Mouse (Mus musculus): ENCODE measurements around the gene Spns1. TPM values are rescaled to one million over a fixed set of nuclear protein-coding genes. Genes with fewer than 3 reads are reported as not detected.
"Not testable (repeated sequence)": the region's sequence is repeated elsewhere in the genome, so short reads cannot be mapped to it uniquely, and the experiment has no call there.

Gene Spns1
- polyA plus RNA-seq, 1 experiment, result 74.6 TPM

DNA sequence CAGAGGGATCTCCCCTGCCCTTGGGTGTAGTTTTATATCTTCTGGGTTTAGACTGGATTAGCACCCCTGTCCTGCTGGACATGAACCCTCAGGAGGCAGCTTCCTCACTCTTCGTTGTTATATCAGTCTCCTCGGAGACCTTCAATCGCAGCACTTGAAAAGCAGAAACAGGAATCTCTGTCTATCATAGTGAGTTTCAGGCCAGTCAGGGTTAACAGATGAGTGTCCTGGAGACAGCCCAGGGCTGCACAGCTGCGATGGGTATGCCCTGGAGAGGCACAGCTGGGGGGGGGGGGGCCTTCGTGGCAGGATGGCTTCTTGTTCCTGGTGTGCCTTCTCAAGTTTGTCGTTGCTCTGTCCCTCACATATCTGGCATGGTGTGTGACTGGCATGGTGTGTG, 36.4 kb downstream of the Spns1 start:
- Histone ChIP-seq H3K27me3 (replicated peaks) (no peaks in the 10 kb centered on the region), H3K9me3 (no peaks in the 10 kb centered on the region), H3K4me3 (replicated peaks) (peak overlapping the region; percentile 10), H3K36me3 (replicated peaks; ENCODE audit: low read length) (no peaks in the 10 kb centered on the region), H3K4me1 (peaks cover 59% of the 10 kb centered on the region)
- TF ChIP-seq FLI1 (IDR thresholded peaks at IDR 0.05; ENCODE audit: low read length) (no peak), GATA1 (IDR thresholded peaks at IDR 0.05; ENCODE audit: borderline replicate concordance, low read length) (no peak)

DNA sequence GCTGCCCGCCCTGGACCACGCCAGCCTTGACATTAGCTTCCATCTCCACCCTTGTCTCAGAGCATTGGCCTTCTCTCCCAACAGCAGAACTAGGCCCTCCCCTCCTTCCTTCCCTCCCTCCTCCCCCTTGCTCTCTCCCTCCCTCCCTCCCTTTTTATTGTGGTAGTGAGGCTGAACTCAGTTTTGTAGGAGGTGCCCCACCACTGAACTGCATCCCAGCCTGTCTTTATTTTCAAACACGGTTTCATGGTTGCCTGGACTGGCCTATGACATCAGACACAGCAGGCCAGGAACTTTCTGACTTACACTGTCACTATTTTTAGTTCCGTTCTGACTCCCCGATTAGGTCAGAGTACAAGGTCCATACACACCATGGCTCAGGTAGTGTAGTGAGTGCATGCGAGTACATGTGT, 37.0 kb downstream of the Spns1 start:
- TF ChIP-seq FLI1 (IDR thresholded peaks at IDR 0.05; ENCODE audit: low read length) (no peak), GATA1 (IDR thresholded peaks at IDR 0.05; ENCODE audit: borderline replicate concordance, low read length) (no peak)
- H3K4me3 ChIP-seq (replicated peaks), result peak overlapping the region; percentile 68
- H3K4me1 ChIP-seq, result peaks cover 55% of the 10 kb centered on the region
- no peaks in the 10 kb centered on the region for H3K36me3 ChIP-seq (replicated peaks; ENCODE audit: low read length)
- H3K27me3 ChIP-seq (replicated peaks), result no peaks in the 10 kb centered on the region
- no peaks in the 10 kb centered on the region for H3K9me3 ChIP-seq

DNA sequence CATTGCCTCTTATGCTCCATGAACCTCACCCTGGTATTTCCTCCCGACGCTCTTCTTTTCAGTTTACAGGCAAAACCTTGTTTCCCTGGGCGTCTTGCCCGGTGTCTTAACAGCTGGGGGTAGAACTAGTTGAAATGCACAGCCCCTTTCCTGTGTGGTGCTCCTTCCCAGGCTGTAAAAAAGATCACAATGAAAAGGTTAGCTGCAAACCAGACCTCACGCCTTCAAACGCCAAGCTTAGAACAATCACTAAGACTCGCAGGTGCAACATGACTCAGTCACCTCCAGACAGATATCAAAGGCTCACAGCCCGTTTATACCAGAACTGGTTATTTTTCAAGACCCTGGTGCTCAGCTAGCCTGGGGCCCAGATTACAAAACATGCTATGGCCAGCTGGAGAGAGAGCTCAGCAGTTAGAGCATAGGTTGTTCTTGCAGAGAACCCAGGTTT, 37.7 kb downstream of the Spns1 start:
- Histone ChIP-seq H3K4me3 (replicated peaks) (no peak overlapping the region), H3K36me3 (replicated peaks; ENCODE audit: low read length) (no peaks in the 10 kb centered on the region), H3K27me3 (replicated peaks) (no peaks in the 10 kb centered on the region), H3K4me1 (peaks cover 48% of the 10 kb centered on the region), H3K9me3 (no peaks in the 10 kb centered on the region)
- TF ChIP-seq GATA1 (IDR thresholded peaks at IDR 0.05; ENCODE audit: borderline replicate concordance, low read length), result no peak
- no peak for TF ChIP-seq FLI1 (IDR thresholded peaks at IDR 0.05; ENCODE audit: low read length)

DNA sequence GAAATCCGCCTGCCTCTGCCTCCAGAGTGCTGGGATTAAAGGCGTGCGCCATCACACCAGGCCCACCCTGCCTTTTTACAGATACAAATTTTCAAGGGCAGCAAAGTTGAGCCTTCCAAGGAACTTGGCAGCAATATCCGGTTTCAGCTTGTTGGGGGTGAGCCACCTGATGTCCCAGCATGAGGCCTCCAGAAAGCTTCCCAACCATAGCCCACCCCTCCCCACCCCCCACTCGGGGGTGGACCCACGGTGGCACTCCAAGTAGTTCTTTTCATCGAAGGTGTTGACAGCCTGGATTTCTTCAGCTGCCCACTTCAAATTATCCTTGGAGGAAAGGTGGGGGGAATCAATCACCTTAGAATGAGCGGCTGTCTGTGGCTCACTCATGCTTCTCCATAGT, 38.3 kb downstream of the Spns1 start:
- TF ChIP-seq GATA1 (IDR thresholded peaks at IDR 0.05; ENCODE audit: borderline replicate concordance, low read length) (no peak), FLI1 (IDR thresholded peaks at IDR 0.05; ENCODE audit: low read length) (no peak)
- H3K27me3 ChIP-seq (replicated peaks), result no peaks in the 10 kb centered on the region
- no peak overlapping the region for H3K4me3 ChIP-seq (replicated peaks)
- H3K4me1 ChIP-seq, result peaks cover 42% of the 10 kb centered on the region
- no peaks in the 10 kb centered on the region for H3K36me3 ChIP-seq (replicated peaks; ENCODE audit: low read length)
- H3K9me3 ChIP-seq, result no peaks in the 10 kb centered on the region

DNA sequence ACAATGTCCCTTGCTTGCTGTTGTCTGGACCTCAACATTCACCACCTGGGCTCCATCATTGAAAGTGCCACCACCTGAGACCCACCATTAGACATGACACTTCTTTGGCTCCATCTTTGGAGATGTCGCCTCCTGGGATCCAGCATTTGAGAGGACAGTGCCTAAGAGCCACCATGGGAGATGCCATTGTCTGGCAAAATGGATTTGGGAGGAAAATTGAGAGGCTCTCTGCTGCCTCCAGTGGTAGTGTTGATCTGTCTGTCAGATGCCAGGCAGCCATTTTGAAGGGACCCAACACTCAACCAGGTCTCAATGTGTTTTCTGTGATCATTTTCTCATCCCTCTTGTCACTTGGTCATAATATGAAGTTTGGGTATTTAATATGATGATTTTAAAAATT, 41.7 kb downstream of the Spns1 start:
- H3K36me3 ChIP-seq (replicated peaks; ENCODE audit: low read length), result peaks cover 2% of the 10 kb centered on the region
- H3K4me3 ChIP-seq (replicated peaks), result no peak overlapping the region
- TF ChIP-seq FLI1 (IDR thresholded peaks at IDR 0.05; ENCODE audit: low read length) (no peak), GATA1 (IDR thresholded peaks at IDR 0.05; ENCODE audit: borderline replicate concordance, low read length) (no peak)

DNA sequence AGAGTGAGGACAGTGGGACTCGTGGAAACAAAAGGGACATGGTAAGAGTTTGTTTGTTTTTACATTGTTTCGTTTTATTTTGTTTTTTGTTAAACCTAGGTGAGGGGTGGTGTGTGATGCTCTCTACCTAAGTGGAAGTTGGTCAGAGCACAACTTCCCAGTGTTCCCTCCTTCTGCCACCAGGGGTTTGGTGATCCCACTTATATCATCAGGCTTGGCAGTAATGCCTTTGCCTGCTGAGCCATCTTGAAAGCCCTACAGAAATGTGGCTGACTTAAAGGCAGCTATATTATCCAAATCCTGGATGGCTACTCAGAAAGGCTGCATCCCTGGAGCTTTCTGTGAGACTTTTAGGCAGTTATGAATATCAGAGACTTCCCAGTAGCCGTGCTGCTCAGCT, 44.6 kb downstream of the Spns1 start:
- Histone ChIP-seq H3K9me3 (peaks cover 17% of the 10 kb centered on the region), H3K36me3 (replicated peaks; ENCODE audit: low read length) (peaks cover 2% of the 10 kb centered on the region), H3K27me3 (replicated peaks) (no peaks in the 10 kb centered on the region), H3K4me3 (replicated peaks) (no peak overlapping the region), H3K4me1 (peaks cover 21% of the 10 kb centered on the region)
- TF ChIP-seq FLI1 (IDR thresholded peaks at IDR 0.05; ENCODE audit: low read length) (no peak), GATA1 (IDR thresholded peaks at IDR 0.05; ENCODE audit: borderline replicate concordance, low read length) (no peak)

More for the DNA sequence above, 41.7 kb downstream of the Spns1 start:
- Histone ChIP-seq H3K9me3 (peaks cover 17% of the 10 kb centered on the region), H3K4me1 (peaks cover 27% of the 10 kb centered on the region), H3K27me3 (replicated peaks) (no peaks in the 10 kb centered on the region)

DNA sequence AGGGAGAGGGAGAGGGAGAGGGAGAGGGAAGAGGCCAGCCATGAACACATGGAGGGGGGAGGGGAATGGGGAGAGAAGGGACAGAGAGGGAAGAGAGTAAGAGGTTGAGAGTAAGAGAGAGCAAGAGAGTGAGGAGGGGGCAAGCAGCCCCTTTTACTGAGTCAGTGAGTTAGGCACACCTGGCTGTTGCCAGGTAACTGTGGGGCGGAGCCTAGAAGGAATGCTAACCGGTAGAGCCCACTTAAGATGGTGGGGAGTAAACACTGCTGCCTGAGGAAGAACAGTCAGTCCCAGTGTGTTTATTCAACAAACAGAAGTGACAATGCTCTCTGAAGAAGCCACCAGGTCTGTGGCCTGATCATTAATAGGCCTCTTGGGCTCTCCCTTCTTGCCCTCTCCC, 46.6 kb downstream of the Spns1 start:
- Histone ChIP-seq H3K9me3 (peaks cover 17% of the 10 kb centered on the region), H3K27me3 (replicated peaks) (peaks cover 2% of the 10 kb centered on the region), H3K4me3 (replicated peaks) (peak overlapping the region; percentile 10), H3K36me3 (replicated peaks; ENCODE audit: low read length) (peaks cover 2% of the 10 kb centered on the region), H3K4me1 (peaks cover 32% of the 10 kb centered on the region)
- no peak for TF ChIP-seq GATA1 (IDR thresholded peaks at IDR 0.05; ENCODE audit: borderline replicate concordance, low read length)
- TF ChIP-seq FLI1 (IDR thresholded peaks at IDR 0.05; ENCODE audit: low read length), result no peak

DNA sequence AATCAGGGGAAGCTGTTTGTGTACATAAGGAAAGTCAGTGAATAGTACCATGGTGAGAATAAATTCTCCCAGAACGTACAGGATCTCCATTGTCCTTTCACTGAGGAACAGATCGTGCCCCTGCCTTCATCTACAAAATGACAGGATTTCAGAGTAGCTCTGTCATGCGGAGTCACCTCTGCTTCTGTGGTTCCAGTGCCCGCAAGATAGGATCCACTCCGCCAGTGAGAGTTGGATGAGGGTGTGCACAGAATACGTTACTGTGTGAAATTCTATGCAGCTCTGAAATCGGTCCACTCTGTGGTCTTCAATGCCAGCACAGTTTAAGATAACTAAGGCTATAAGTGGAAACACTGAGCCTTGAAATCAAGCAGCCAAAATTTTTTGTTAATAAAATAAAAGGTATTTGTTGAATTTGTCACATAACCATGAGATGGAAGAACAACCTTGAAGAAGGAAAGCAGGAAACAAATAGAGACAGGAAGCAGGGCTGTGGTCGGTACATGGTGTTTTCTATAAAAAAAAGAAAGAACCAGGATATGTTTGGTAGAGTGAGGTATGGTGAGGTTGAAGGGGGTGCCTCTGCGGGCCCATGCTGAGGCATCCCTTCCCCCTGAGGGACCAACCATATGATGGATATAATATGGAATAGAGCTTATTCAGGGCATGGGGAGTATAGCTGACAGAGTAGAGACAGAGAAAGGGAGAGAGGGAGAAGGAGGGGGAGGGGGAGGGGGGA, 47.2 kb downstream of the Spns1 start:
- H3K4me3 ChIP-seq (replicated peaks), result peak overlapping the region; percentile 64

DNA sequence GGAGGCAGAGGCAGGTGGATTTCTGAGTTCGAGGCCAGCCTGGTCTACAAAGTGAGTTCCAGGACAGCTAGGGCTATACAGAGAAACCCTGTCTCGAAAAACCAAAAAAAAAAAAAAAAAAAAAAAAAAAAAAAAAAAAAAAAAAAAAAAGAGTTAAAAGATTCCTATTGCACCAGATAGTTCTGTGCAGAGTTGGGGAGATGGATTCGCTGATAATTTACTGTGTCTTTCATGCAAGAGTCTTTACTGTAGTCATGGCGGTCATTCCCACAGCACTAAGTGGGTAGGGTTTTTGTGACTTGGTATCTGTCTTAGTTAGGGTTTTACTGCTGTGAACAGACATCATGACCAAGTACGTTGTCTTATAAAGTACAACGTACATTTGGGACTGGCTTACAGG, 48.4 kb downstream of the Spns1 start:
- not testable (repeated sequence) for H3K36me3 ChIP-seq (replicated peaks; ENCODE audit: low read length); H3K27me3 ChIP-seq (replicated peaks); H3K4me3 ChIP-seq (replicated peaks)
- Histone ChIP-seq H3K4me1 (peaks cover 49% of the 10 kb centered on the region), H3K9me3 (peaks cover 17% of the 10 kb centered on the region)

More for the DNA sequence above, 47.2 kb downstream of the Spns1 start:
- Histone ChIP-seq H3K9me3 (peaks cover 17% of the 10 kb centered on the region), H3K36me3 (replicated peaks; ENCODE audit: low read length) (peaks cover 2% of the 10 kb centered on the region), H3K27me3 (replicated peaks) (peaks cover 2% of the 10 kb centered on the region), H3K4me1 (peaks cover 36% of the 10 kb centered on the region)
- TF ChIP-seq GATA1 (IDR thresholded peaks at IDR 0.05; ENCODE audit: borderline replicate concordance, low read length) (no peak), FLI1 (IDR thresholded peaks at IDR 0.05; ENCODE audit: low read length) (no peak)

DNA sequence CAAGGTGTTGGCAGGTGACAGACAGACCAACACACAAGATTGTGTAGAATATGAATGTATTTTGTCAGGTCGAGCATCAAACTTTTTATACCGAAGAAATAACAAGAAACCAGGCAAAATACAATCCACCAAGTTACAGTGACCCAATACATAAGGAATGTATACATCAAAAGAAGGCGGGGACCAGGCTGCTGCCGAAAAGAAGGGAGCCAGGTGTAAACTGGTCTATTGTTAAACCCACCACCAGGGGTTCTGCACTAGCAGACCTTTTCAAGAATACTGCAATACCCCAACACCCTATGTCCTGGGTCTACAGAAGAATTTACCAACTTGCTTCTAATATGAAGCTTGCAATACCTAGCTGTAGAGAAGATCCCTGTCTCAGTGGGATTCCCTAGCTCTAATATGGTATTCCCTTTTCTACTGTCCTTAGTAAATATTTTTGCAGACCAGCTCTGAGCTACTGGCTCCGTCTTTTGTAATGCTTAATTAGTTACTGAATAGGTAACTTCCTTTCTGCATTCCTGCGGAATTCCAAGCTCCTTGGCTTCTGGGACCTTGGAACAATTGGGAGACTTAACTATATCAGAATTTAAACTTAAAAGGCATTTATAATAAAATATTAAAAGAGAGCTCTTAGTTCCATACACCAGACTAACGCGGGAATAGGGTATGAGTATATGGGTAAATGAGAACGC, 51.5 kb downstream of the Spns1 start:
- not testable (repeated sequence) for H3K9me3 ChIP-seq; H3K36me3 ChIP-seq (replicated peaks; ENCODE audit: low read length); H3K4me3 ChIP-seq (replicated peaks); H3K27me3 ChIP-seq (replicated peaks)
- H3K4me1 ChIP-seq, result peaks cover 52% of the 10 kb centered on the region

Measured in megakaryocyte, embryonic 14.5 days (primary cell).